Mouse (Mus musculus) cortical plate, adult 2 months (tissue): Measurements from ENCODE around the gene Fars2.

Source experiments
- CTCF ChIP-seq: fragments of 200-500 bp; IDR thresholded peaks from 2 replicates; pipeline ENCODE4 v1.5.1; 2011; ENCODE audit warnings: mild to moderate bottlenecking, control low read depth, low read length; ENCODE audit not compliant: insufficient read depth; ENCODE audit errors: extremely low read depth
- POLR2A ChIP-seq: fragments of 200-500 bp; IDR thresholded peaks from 2 replicates; pipeline ENCODE4 v1.6.1; 2011; ENCODE audit warnings: mild to moderate bottlenecking, low read length, control low read depth; ENCODE audit not compliant: insufficient read depth; ENCODE audit errors: extremely low read depth

DNA sequence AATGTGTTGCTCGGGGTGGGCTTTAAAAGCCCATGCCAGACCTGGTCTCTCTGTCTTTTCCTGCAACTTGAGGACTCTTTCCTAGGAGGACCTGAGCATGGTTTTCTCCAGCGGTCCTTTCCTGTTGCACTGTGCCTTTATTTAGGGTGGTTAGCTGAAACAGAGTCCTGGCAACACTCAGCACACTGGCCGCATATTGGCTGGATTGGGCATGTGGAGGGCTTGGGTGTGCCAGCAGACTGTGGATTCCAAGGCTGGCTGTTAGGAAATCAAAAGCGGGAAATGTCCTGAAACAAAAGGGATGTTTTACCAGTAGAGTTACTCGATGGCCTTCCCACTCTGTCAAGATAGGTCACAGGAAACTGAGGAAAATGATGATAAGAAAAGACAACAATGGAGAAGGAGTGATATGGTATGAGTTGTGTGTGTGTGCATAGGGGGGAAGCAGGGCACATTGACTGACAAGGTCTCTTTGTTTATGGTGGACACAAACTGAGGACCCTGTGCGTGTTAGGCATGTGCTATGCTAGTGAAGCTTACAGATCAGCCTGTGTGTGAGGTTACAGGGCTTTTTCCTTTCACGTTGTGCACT, 39.2 kb downstream of the Fars2 start:
- no peak for TF ChIP-seq POLR2A
- no peak for TF ChIP-seq CTCF
